Mouse (Mus musculus) bone marrow macrophage, adult 2 months (primary cell): ENCODE results near the gene Gm44579.

ENCODE experiments used
- CTCF ChIP-seq: IDR thresholded peaks from 2 replicates; pipeline ENCODE4 v1.5.1; 2012; ENCODE audit warnings: low read depth, mild to moderate bottlenecking, low read length, moderate library complexity
- POLR2A ChIP-seq: IDR thresholded peaks from 2 replicates; pipeline ENCODE4 v1.6.1; 2012; ENCODE audit warnings: mild to moderate bottlenecking, low read depth, low read length, borderline replicate concordance

- TF ChIP-seq CTCF (no peak), POLR2A (no peak)
These were observed 37.0 kb upstream of the Gm44579 start for GRCm38 (mm10) chr15:98257776-98258175.
